Mouse (Mus musculus): ENCODE data around the gene Olfr745. TPM values are rescaled to one million over a fixed set of nuclear protein-coding genes. Genes with fewer than 3 reads are reported as not detected.

The Olfr745 gene
- 0.32 and 0.63 TPM in 2 replicates for polyA plus RNA-seq (2015; fragmentation: Nextera tagmentation; extraction: Ambion mirVana)

GRCm38 (mm10) chr14:50639088-50639487 is at the start of gene Olfr745:
Gene Olfr745 (plus strand): TSS chr14:50639388.
- H3K4me2 ChIP-seq: no peak within 1 kb of the TSS
- H3K27ac ChIP-seq: no peak within 1 kb of the TSS
- 71% methylated on average over 2 of the region's 2 CpGs for WGBS
- H3K4me3 ChIP-seq: no peak within 1 kb of the TSS
- no peak within 1 kb of the TSS for H3K9ac ChIP-seq
- no peaks in the 10 kb centered on the region; the same call in 1 of the 2 replicates for H3K9me3 ChIP-seq
- H3K4me1 ChIP-seq: no peaks in the 10 kb centered on the region
- no peaks in the 10 kb centered on the region for H3K27me3 ChIP-seq
- no peak for ATAC-seq (ENCODE audit: insufficient number of reproducible peaks, insufficient read depth, low FRiP score, low TSS enrichment, low read depth)
- H3K36me3 ChIP-seq: no peaks in the 10 kb centered on the region

GRCm38 (mm10) chr14:50614579-50614978 is 24.6 kb upstream of the Olfr745 start, which contains the start of gene Olfr744:
Gene Olfr744 (plus strand): TSS chr14:50614879.
- Histone ChIP-seq H3K9me3 (0 out of 2 replicates have a peak, but pooled peaks cover 6% of the 10 kb centered on the region), H3K27me3 (no peaks in the 10 kb centered on the region), H3K4me3 (no peak within 1 kb of the TSS), H3K36me3 (no peaks in the 10 kb centered on the region), H3K27ac (no peak within 1 kb of the TSS), H3K4me2 (no peak within 1 kb of the TSS), H3K4me1 (no peaks in the 10 kb centered on the region), H3K9ac (no peak within 1 kb of the TSS)
- no peak for ATAC-seq (ENCODE audit: insufficient number of reproducible peaks, insufficient read depth, low FRiP score, low TSS enrichment, low read depth)
- 82% methylated on average over 2 of the region's 2 CpGs for WGBS

DNA sequence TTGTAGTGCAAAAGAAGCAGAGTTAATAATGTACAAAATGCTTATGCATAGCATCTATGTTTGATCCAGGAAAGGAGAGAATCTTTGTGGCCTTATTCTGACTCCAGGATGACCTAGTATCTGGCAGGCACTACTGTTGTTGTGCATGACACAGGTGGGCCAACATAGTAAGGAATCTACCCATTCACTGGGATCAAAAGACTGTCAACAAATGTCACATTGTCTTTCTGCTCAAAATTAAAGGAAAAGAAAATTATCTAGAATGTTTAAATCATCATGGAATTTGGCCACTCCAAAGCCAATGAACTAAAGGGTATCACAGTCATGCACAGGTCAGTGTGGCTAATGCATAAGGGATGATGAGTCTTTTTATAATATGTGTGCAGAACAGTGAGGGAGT is 7.6 kb downstream of the Olfr745 start, which contains the start of gene Olfr746:
Olfr746 (plus strand) TSS at position 301 of the 400 bp plus-strand sequence.
- Histone ChIP-seq H3K9me3 (no peaks in the 10 kb centered on the region), H3K36me3 (no peaks in the 10 kb centered on the region), H3K4me1 (no peaks in the 10 kb centered on the region), H3K9ac (no peak within 1 kb of the TSS), H3K4me3 (no peak within 1 kb of the TSS), H3K27ac (no peak within 1 kb of the TSS), H3K4me2 (no peak within 1 kb of the TSS), H3K27me3 (no peaks in the 10 kb centered on the region)
- no peak for ATAC-seq (ENCODE audit: insufficient number of reproducible peaks, insufficient read depth, low FRiP score, low TSS enrichment, low read depth)

- Histone ChIP-seq H3K27ac (no peak within 1 kb of the TSS), H3K4me2 (no peak within 1 kb of the TSS)
- 91% methylated on average over 3 of the region's 3 CpGs for WGBS
These were observed 53.9 kb downstream of the Olfr745 start, which contains the start of gene Olfr747 for GRCm38 (mm10) chr14:50693106-50693505. Gene Olfr747 (minus strand): TSS chr14:50693206.

More at GRCm38 (mm10) chr14:50693106-50693505, 53.9 kb downstream of the Olfr745 start, which contains the start of gene Olfr747:
- H3K9ac ChIP-seq: no peak within 1 kb of the TSS
- H3K36me3 ChIP-seq: no peaks in the 10 kb centered on the region
- no peaks in the 10 kb centered on the region for H3K9me3 ChIP-seq
- ATAC-seq (ENCODE audit: insufficient number of reproducible peaks, insufficient read depth, low FRiP score, low TSS enrichment, low read depth): no peak
- H3K27me3 ChIP-seq: no peaks in the 10 kb centered on the region
- H3K4me3 ChIP-seq: no peak within 1 kb of the TSS
- H3K4me1 ChIP-seq: no peaks in the 10 kb centered on the region

Other genes with a start within 250 kb of the Olfr745 start
- not detected in 2 replicates for gene Olfr738, start 231.8 kb upstream of the Olfr745 start, polyA plus RNA-seq (2015; fragmentation: Nextera tagmentation; extraction: Ambion mirVana)
- not detected in 2 replicates for gene Olfr739, start 220.8 kb upstream of the Olfr745 start, polyA plus RNA-seq (2015; fragmentation: Nextera tagmentation; extraction: Ambion mirVana)
- gene Olfr740, start 193.8 kb upstream of the Olfr745 start, polyA plus RNA-seq (2015; fragmentation: Nextera tagmentation; extraction: Ambion mirVana): not detected in 2 replicates
- not detected in 2 replicates for gene Olfr741, start 166.7 kb upstream of the Olfr745 start, polyA plus RNA-seq (2015; fragmentation: Nextera tagmentation; extraction: Ambion mirVana)
- not detected in 2 replicates for gene Olfr742, start 135.8 kb upstream of the Olfr745 start, polyA plus RNA-seq (2015; fragmentation: Nextera tagmentation; extraction: Ambion mirVana)
- gene Olfr743, start 117.5 kb upstream of the Olfr745 start, polyA plus RNA-seq (2015; fragmentation: Nextera tagmentation; extraction: Ambion mirVana): not detected in 2 replicates
- not detected in 2 replicates for gene Olfr744, start 24.5 kb upstream of the Olfr745 start, polyA plus RNA-seq (2015; fragmentation: Nextera tagmentation; extraction: Ambion mirVana)
- gene Olfr746, start 7.7 kb downstream of the Olfr745 start, polyA plus RNA-seq (2015; fragmentation: Nextera tagmentation; extraction: Ambion mirVana): not detected in 2 replicates
- gene Olfr747, start 53.8 kb downstream of the Olfr745 start, polyA plus RNA-seq (2015; fragmentation: Nextera tagmentation; extraction: Ambion mirVana): not detected in 2 replicates
- not detected in 2 replicates for gene Olfr748, start 68.0 kb downstream of the Olfr745 start, polyA plus RNA-seq (2015; fragmentation: Nextera tagmentation; extraction: Ambion mirVana)
- not detected in 2 replicates for gene Olfr749, start 105.7 kb downstream of the Olfr745 start, polyA plus RNA-seq (2015; fragmentation: Nextera tagmentation; extraction: Ambion mirVana)
- 87.1 and 89.4 TPM in 2 replicates for gene Ttc5, start 146.1 kb downstream of the Olfr745 start, polyA plus RNA-seq (2015; fragmentation: Nextera tagmentation; extraction: Ambion mirVana)
- not detected in 2 replicates for gene Ccnb1ip1, start 168.3 kb downstream of the Olfr745 start, polyA plus RNA-seq (2015; fragmentation: Nextera tagmentation; extraction: Ambion mirVana)
- gene Parp2, start 168.5 kb downstream of the Olfr745 start, polyA plus RNA-seq (2015; fragmentation: Nextera tagmentation; extraction: Ambion mirVana): 72.4 and 78.7 TPM in 2 replicates
- 4.4 and 5.3 TPM in 2 replicates for gene Tep1, start 231.2 kb downstream of the Olfr745 start, polyA plus RNA-seq (2015; fragmentation: Nextera tagmentation; extraction: Ambion mirVana)

Measured in embryonic facial prominence, embryonic 13.5 days (tissue).